Mouse (Mus musculus): Measurements from ENCODE around the gene Gm10392.

DNA sequence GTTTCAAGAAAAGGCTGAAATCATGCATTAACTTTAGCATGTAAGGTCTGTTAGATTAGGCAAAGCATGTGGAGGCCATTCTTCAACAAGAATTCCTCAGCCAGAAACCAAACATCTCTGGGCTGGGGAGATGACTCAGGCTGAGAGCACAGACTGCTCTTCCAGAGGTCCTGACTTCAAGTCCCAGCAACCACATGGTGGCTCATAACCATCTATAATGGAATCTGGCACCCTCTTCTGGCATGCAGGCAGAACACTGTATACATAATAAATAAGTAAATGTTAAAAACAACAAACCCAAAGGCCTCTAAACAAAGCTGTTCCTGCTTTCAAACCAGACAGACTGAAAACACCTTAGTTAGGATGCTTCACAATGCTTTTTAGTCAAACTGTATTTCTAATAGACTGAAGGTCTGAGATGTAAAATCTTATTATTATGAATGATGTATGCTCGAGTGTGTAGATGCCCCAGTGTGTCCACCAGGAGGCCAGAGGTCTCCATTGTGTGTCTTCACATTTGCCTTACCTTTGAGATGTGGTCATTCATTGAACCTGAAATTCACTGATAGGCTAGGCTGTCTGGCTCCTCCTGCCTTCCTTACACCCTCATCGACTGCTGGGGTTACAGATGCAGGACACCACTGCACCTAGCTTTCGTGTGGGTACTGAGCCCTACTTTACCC lies 6.9 kb upstream of the Gm10392 start:
- TF ChIP-seq GATA1 (IDR thresholded peaks at IDR 0.05; ENCODE audit: borderline replicate concordance, low read length) (no peak), FLI1 (IDR thresholded peaks at IDR 0.05; ENCODE audit: low read length) (no peak)
